8 mouse cellular contexts compared by ENCODE assay signal in the genomic region with DNA sequence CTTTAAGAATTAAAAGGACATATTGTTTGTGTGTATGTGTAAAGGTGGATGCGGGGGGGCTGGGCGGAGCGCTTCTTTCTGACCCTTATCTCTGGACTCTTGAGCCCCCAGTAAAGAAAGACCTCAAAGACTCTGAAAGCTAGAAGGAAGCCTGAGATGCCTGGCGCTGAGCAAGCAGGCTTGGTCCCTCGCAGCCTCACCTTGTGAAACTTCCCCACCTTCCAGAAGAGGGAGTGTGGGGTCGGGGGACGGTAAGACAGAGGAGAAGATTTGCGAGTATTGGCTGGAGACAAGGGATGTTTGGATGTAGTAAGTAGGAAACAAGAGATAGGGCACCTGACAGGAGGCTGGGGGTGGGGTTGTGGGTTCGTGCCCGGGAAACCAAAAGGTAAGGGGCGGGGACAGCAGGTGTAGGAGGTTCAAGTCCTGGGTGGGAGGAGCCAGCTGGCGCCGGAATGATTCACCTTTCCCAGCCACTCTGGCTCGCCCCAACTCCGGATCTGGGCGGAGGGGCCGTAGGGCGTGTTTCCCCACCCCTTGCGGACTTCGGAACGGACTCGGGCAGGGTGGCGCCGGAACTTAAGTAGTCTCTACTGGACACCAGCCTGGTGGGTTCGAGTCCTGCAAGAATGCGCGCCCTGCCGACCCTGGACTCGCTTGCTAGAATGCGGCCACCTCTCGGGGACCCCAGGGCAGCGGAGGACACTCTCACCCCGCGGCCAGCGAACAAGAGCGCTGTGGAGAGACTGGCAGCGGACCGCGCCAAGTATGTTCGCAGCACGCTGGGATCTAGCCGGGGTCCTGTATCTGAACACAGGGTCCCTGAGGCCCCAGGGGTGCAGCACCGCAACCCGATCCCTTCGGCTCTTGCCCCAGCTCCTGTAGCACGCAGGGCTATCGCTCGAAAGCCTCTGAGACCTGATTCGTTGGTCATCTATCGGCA. TPM values are rescaled to one million over a fixed set of nuclear protein-coding genes. Genes with fewer than 3 reads are reported as not detected.
A peak's percentile ranks its signal among the peaks of the same experiment; 100 is the strongest.
DNase-seq lines count a peak whose midpoint lies in the region; ATAC-seq and TF ChIP-seq lines count a peak whose summit lies in the region.

A gene (plus strand): TSS at position 450 of the 943 bp plus-strand sequence.

- peak within 1 kb of the TSS; percentile 46 for H3K4me3 ChIP-seq in forebrain, embryonic 13.5 days
- peak within 1 kb of the TSS; percentile 82 for H3K4me3 ChIP-seq in intestine, postnatal 0 days (ENCODE audit: low read depth, low read length)
- H3K4me3 ChIP-seq in olfactory bulb, adult 2 months (ENCODE audit: insufficient read depth, low read depth, low read length), result peak within 1 kb of the TSS; percentile 32

- under 1% methylated on average over 50 of the region's 50 CpGs for WGBS in forebrain, embryonic 13.5 days
- WGBS in intestine, postnatal 0 days, result under 1% methylated on average over 50 of the region's 50 CpGs
- 4% methylated on average over 50 of the region's 50 CpGs for WGBS in olfactory bulb, adult 2 months

- H3K9me3 ChIP-seq in forebrain, embryonic 13.5 days (replicated peaks), result no peaks in the 10 kb centered on the region
- H3K9me3 ChIP-seq in intestine, postnatal 0 days (ENCODE audit: control insufficient read depth), result no peaks in the 10 kb centered on the region

- no peak for TF ChIP-seq POLR2A in olfactory bulb, adult 2 months (IDR thresholded peaks at IDR 0.05; ENCODE audit: insufficient read depth, low read depth, low read length)

- peak; percentile 59 for ATAC-seq in forebrain, embryonic 13.5 days
- peak; percentile 94 for ATAC-seq in intestine, postnatal 0 days

- peak within 1 kb of the TSS; percentile 90 for H3K4me2 ChIP-seq in forebrain, embryonic 13.5 days
- H3K4me2 ChIP-seq in intestine, postnatal 0 days (replicated peaks; ENCODE audit: low read depth), result peak within 1 kb of the TSS; percentile 79

- H3K27me3 ChIP-seq in forebrain, embryonic 13.5 days, result peaks cover 50% of the 10 kb centered on the region
- H3K27me3 ChIP-seq in intestine, postnatal 0 days (replicated peaks; ENCODE audit: control insufficient read depth, insufficient read depth, low read length), result no peaks in the 10 kb centered on the region

- H3K27ac ChIP-seq in forebrain, embryonic 13.5 days, result no peak within 1 kb of the TSS
- H3K27ac ChIP-seq in intestine, postnatal 0 days (ENCODE audit: low read depth, low read length), result peak within 1 kb of the TSS; percentile 88
- no peak within 1 kb of the TSS for H3K27ac ChIP-seq in olfactory bulb, adult 2 months (ENCODE audit: insufficient read depth, low read depth, low read length)

- TF ChIP-seq CTCF in intestine, postnatal 0 days (IDR thresholded peaks at IDR 0.05; ENCODE audit: low read depth), result peak; percentile 48; the same call in 1 of the 2 replicates
- TF ChIP-seq CTCF in olfactory bulb, adult 2 months (IDR thresholded peaks at IDR 0.05; ENCODE audit: insufficient read depth, low read depth, low read length), result no peak

- peak; percentile 49 for DNase-seq in 416B (ENCODE audit: low read depth)
- peak; percentile 44 for DNase-seq in ZHBTc4 (ENCODE audit: low read depth, low spot score)
- peak; percentile 87 to 92 for DNase-seq in lung, adult 18-20 months
- no peak for DNase-seq in layer of hippocampus, postnatal 14 days (ENCODE audit: low spot score in 2 of 2)
- no peak for DNase-seq in left cerebral cortex, postnatal 36 days (ENCODE audit: low spot score in 2 of 2)

- peak within 1 kb of the TSS; percentile 60 for H3K9ac ChIP-seq in forebrain, embryonic 13.5 days
- peak within 1 kb of the TSS; percentile 82 for H3K9ac ChIP-seq in intestine, postnatal 0 days (ENCODE audit: low read depth, low read length)

- intact Hi-C loops in left cerebral cortex, postnatal 36 days (cut with DNase I), result no loop called here

- H3K4me1 ChIP-seq in forebrain, embryonic 13.5 days, result peaks cover 18% of the 10 kb centered on the region
- H3K4me1 ChIP-seq in intestine, postnatal 0 days (replicated peaks; ENCODE audit: control insufficient read depth, insufficient read depth, low read length), result no peaks in the 10 kb centered on the region
- peaks cover 14% of the 10 kb centered on the region; the same call in 1 of the 2 replicates for H3K4me1 ChIP-seq in olfactory bulb, adult 2 months (ENCODE audit: control insufficient read depth, insufficient read depth, low read length)

- H3K36me3 ChIP-seq in forebrain, embryonic 13.5 days (ENCODE audit: poor library complexity, severe bottlenecking), result no peaks in the 10 kb centered on the region
- H3K36me3 ChIP-seq in intestine, postnatal 0 days (ENCODE audit: control insufficient read depth, insufficient read depth), result no peaks in the 10 kb centered on the region

RNA-seq across cellular contexts. Expression of the gene that starts here (rescaled TPM):
- polyA plus RNA-seq in forebrain, embryonic 13.5 days (2015; fragmentation: Nextera tagmentation; extraction: Ambion mirVana), result 0.05 and 0.08 TPM in 2 replicates
- polyA plus RNA-seq in intestine, postnatal 0 days (2015; fragmentation: Nextera tagmentation; extraction: Ambion mirVana), result 7.3 and 7.7 TPM in 2 replicates
- polyA plus RNA-seq in olfactory bulb, adult 2 months (2012; ENCODE audit: insufficient read depth, insufficient read length, low replicate concordance, missing spikeins), result not detected in 2 replicates
- total RNA-seq in layer of hippocampus, postnatal 14 days (2021), result under 1 TPM; 0.09 to 0.12 TPM
- total RNA-seq in left cerebral cortex, postnatal 36 days (2021), result under 1 TPM in 1 of 2 experiments, not detected in 1; 0.16 TPM

Comparison
In these comparisons a context has a peak if more than half of its experiments do, and no peak if none do; other contexts are left out.
1. Peak in ATAC-seq, H3K4me3 ChIP-seq, H3K9ac ChIP-seq and H3K4me2 ChIP-seq in forebrain, embryonic 13.5 days; RNA of the gene not detected or under 1 TPM.
2. DNase-seq: peak in 416B (single experiment), ZHBTc4 (single experiment) and lung, adult 18-20 months (2 of 2); none in layer of hippocampus, postnatal 14 days (0 of 2) and left cerebral cortex, postnatal 36 days (0 of 2).
3. H3K4me3 ChIP-seq: peak in every context shown above with its lines; median percentile 82 in intestine, postnatal 0 days; 46 in forebrain, embryonic 13.5 days; 32 in olfactory bulb, adult 2 months.